Mouse (Mus musculus) C2C12 (cell line): ENCODE measurements around the gene Polr2m. TPM values are rescaled to one million over a fixed set of nuclear protein-coding genes. Genes with fewer than 3 reads are reported as not detected.
A peak's percentile ranks its signal among the peaks of the same experiment; 100 is the strongest.

ENCODE experiments used
- H3K27me3 ChIP-seq: one replicate; pipeline ENCODE4 v1.6.1; 2011; ENCODE audit not compliant: control insufficient read depth, insufficient read depth, insufficient read length
- H3K36me3 ChIP-seq: one replicate; pipeline ENCODE4 v1.6.1; 2011; ENCODE audit not compliant: control insufficient read depth, insufficient read depth
- H3K4me3 ChIP-seq: one replicate; pipeline ENCODE4 v1.5.1; 2011; ENCODE audit warnings: mild to moderate bottlenecking, control low read depth; ENCODE audit not compliant: poor library complexity, insufficient read depth, severe bottlenecking
- H3K79me2 ChIP-seq: one replicate; pipeline ENCODE4 v1.6.1; 2011; ENCODE audit not compliant: control insufficient read depth, insufficient read depth
- H3K79me3 ChIP-seq: one replicate; pipeline ENCODE4 v1.6.1; 2011; ENCODE audit warnings: low read depth, control low read depth
- H3ac ChIP-seq: one replicate; pipeline ENCODE3; 2011; ENCODE audit warnings: low read depth; ENCODE audit not compliant: control insufficient read depth, insufficient read length
- CEBPB ChIP-seq: IDR thresholded peaks from one replicate; pipeline ENCODE4 v1.6.1; 2011; ENCODE audit warnings: low read depth, mild to moderate bottlenecking, control low read depth, moderate library complexity
- CTCF ChIP-seq: IDR thresholded peaks from one replicate; pipeline ENCODE4 v1.5.1; 2011; ENCODE audit not compliant: control insufficient read depth, insufficient read depth, insufficient read length
- FOSL1 ChIP-seq: IDR thresholded peaks from one replicate; pipeline ENCODE4 v1.8.0; 2011; ENCODE audit warnings: mild to moderate bottlenecking, low read length; ENCODE audit not compliant: poor library complexity, insufficient read depth, severe bottlenecking
- MAX ChIP-seq: IDR thresholded peaks from one replicate; pipeline ENCODE4 v1.6.1; 2011; ENCODE audit warnings: mild to moderate bottlenecking, control low read depth
- MYOD1 ChIP-seq: IDR thresholded peaks from one replicate; pipeline ENCODE4 v1.6.1; 2011; ENCODE audit warnings: low read depth; ENCODE audit not compliant: control insufficient read depth, insufficient read length
- MYOG ChIP-seq: IDR thresholded peaks from one replicate; pipeline ENCODE4 v1.6.1; 2011; ENCODE audit not compliant: control insufficient read depth, insufficient read length; ENCODE audit errors: extremely low read depth
- USF1 ChIP-seq: IDR thresholded peaks from one replicate; pipeline ENCODE4 v1.6.1; 2011; ENCODE audit warnings: low read depth, mild to moderate bottlenecking, control low read depth, moderate library complexity
- polyA plus RNA-seq: library from polyadenylated mRNA; unstranded; fragments of >200 nt; fragmentation: generic; extraction: Trizol; gene quantifications from one replicate; pipeline ENCODE4 v1.2.1, GENCODE M21; 2012; ENCODE audit warnings: missing spikeins

Polr2m gene
- polyA plus RNA-seq, 1 experiment: 148 TPM

GRCm38 (mm10) chr9:71466111-71466510 lies 19.6 kb downstream of the Polr2m start:
- H3K36me3 ChIP-seq: no peaks in the 10 kb centered on the region
- no peak overlapping the region for H3ac ChIP-seq
- no peaks in the 10 kb centered on the region for H3K27me3 ChIP-seq
- TF ChIP-seq MAX (no peak), CEBPB (no peak)
- no peak overlapping the region for H3K4me3 ChIP-seq
- H3K79me3 ChIP-seq: no peaks in the 10 kb centered on the region
- H3K79me2 ChIP-seq: no peaks in the 10 kb centered on the region

DNA sequence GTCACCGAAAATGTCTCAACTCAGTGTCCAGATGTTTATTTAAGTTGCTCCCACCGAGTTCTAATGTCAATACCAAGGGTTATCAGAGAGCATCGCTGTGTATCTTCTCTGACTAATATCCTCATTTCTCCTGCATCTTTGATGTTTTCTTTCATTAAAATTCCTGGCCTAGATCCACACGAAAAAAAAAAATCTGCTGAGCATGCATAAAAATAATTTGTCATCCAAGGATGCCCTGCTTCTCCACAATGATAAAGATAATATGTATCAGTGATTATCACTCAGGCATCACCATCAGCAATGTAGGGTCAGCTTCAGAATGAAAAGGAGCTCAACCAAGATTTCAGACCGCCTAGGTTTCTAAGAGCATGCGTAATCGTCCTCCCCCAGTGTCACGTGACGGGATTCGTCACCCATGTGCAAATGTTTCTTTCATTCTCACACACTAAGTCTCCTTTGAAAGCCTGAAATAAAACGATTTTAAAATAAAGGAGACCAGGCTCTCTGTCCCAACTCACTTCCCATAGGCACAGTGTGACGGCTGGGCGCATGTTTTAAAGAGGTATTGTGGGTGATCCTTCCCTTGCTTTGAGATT lies 22.6 kb downstream of the Polr2m start:
- no peaks in the 10 kb centered on the region for H3K36me3 ChIP-seq
- no peak overlapping the region for H3K4me3 ChIP-seq
- TF ChIP-seq USF1 (peak; percentile 81), MAX (no peak), CEBPB (no peak), MYOD1 (no peak)
- H3K79me3 ChIP-seq: no peaks in the 10 kb centered on the region
- no peak overlapping the region for H3ac ChIP-seq
- no peaks in the 10 kb centered on the region for H3K79me2 ChIP-seq
- H3K27me3 ChIP-seq: no peaks in the 10 kb centered on the region

GRCm38 (mm10) chr9:71456738-71457137 lies 29.0 kb downstream of the Polr2m start:
- Histone ChIP-seq H3K27me3 (peaks cover 5% of the 10 kb centered on the region), H3K36me3 (no peaks in the 10 kb centered on the region), H3K4me3 (no peak overlapping the region), H3K79me3 (no peaks in the 10 kb centered on the region), H3ac (no peak overlapping the region), H3K79me2 (no peaks in the 10 kb centered on the region)
- TF ChIP-seq MAX (no peak), CTCF (no peak), MYOD1 (no peak), CEBPB (no peak), USF1 (no peak), MYOG (no peak), FOSL1 (no peak)

- H3ac ChIP-seq: no peak overlapping the region
- no peak for TF ChIP-seq MAX
- no peak for TF ChIP-seq CTCF
- TF ChIP-seq FOSL1: no peak
- no peak for TF ChIP-seq MYOD1
- peaks cover 6% of the 10 kb centered on the region for H3K27me3 ChIP-seq
- H3K79me3 ChIP-seq: no peaks in the 10 kb centered on the region
- no peaks in the 10 kb centered on the region for H3K79me2 ChIP-seq
- no peaks in the 10 kb centered on the region for H3K36me3 ChIP-seq
- no peak overlapping the region for H3K4me3 ChIP-seq
Measured at GRCm38 (mm10) chr9:71453917-71454316, 31.8 kb downstream of the Polr2m start.

DNA sequence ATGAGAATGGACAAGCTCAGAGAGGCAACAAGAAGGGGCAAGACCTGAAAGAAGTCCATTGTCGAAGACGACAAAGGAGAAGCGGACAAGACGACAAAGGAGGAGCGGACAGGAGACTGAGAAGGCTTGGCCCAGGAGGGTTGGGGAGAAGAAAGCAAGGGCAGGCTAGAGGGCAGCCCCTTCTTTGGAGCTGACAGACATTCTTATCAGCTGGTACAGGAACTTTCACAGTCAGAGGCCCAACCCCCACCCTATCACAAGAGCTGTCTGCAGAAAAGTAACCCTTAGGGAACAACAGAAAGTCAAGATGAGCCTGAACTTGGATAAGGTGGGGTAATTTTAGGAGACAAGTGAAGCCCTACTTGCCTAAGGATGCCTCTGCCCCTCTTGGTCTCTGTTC lies 32.4 kb downstream of the Polr2m start:
- no peak for TF ChIP-seq CEBPB
- TF ChIP-seq USF1: no peak
- no peak for TF ChIP-seq MAX
- TF ChIP-seq FOSL1: no peak
- TF ChIP-seq MYOG: no peak
- no peak for TF ChIP-seq MYOD1
- no peak for TF ChIP-seq CTCF
- H3ac ChIP-seq: no peak overlapping the region
- H3K4me3 ChIP-seq: no peak overlapping the region
- H3K79me3 ChIP-seq: no peaks in the 10 kb centered on the region
- H3K27me3 ChIP-seq: peaks cover 6% of the 10 kb centered on the region
- H3K79me2 ChIP-seq: no peaks in the 10 kb centered on the region
- H3K36me3 ChIP-seq: no peaks in the 10 kb centered on the region

GRCm38 (mm10) chr9:71450626-71451025 lies 35.1 kb downstream of the Polr2m start:
- H3K79me2 ChIP-seq: no peaks in the 10 kb centered on the region
- H3K4me3 ChIP-seq: no peak overlapping the region
- TF ChIP-seq MYOD1 (no peak), FOSL1 (no peak), CEBPB (no peak), MAX (no peak), USF1 (no peak), MYOG (no peak), CTCF (no peak)
- peaks cover 6% of the 10 kb centered on the region for H3K27me3 ChIP-seq
- no peak overlapping the region for H3ac ChIP-seq
- H3K36me3 ChIP-seq: no peaks in the 10 kb centered on the region
- no peaks in the 10 kb centered on the region for H3K79me3 ChIP-seq
